Mouse (Mus musculus) stomach, postnatal 0 days (tissue): ENCODE measurements around the gene Map2k4. TPM values are rescaled to one million over a fixed set of nuclear protein-coding genes. Genes with fewer than 3 reads are reported as not detected.

Experiments
- ATAC-seq: fragments of 200-750 bp; cut with Nextera tagmentation; 2 replicates; pipeline ENCODE4 v1.8.0; 2017; ENCODE audit not compliant: low FRiP score, low TSS enrichment
- DNase-seq: peaks from one replicate; pipeline ENCODE4 v3.0.0-alpha.2; 2016; ENCODE audit warnings: low spot score
- H3K27ac ChIP-seq: fragments of 300-500 bp; sonication (generic); replicated peaks from 2 replicates; pipeline ENCODE4 v1.5.1; 2014; ENCODE audit warnings: mild to moderate bottlenecking, control low read depth
- H3K27me3 ChIP-seq: fragments of 300-500 bp; sonication (generic); 2 replicates; pipeline ENCODE4 v1.6.1; 2014; ENCODE audit warnings: low read length; ENCODE audit not compliant: control insufficient read depth, insufficient read depth
- H3K36me3 ChIP-seq: fragments of 300-500 bp; sonication (generic); 2 replicates; pipeline ENCODE4 v1.6.1; 2014; ENCODE audit warnings: low read length, mixed read lengths; ENCODE audit not compliant: control insufficient read depth, insufficient read depth
- H3K4me1 ChIP-seq: fragments of 300-500 bp; sonication (generic); replicated peaks from 2 replicates; pipeline ENCODE4 v1.6.1; 2014; ENCODE audit warnings: antibody characterized with exemption; ENCODE audit not compliant: control insufficient read depth, insufficient read depth
- H3K4me2 ChIP-seq: fragments of 300-500 bp; sonication (generic); replicated peaks from 2 replicates; pipeline ENCODE4 v1.6.1; 2014; ENCODE audit warnings: low read depth, mild to moderate bottlenecking, control low read depth, moderate library complexity
- H3K4me3 ChIP-seq: fragments of 300-500 bp; sonication (generic); 2 replicates; pipeline ENCODE4 v1.5.1; 2014; ENCODE audit warnings: low read depth, low read length, control low read depth
- H3K9ac ChIP-seq: fragments of 300-500 bp; sonication (generic); 2 replicates; pipeline ENCODE4 v1.6.1; 2014; ENCODE audit warnings: mild to moderate bottlenecking, low read length, control low read depth, mixed read lengths
- H3K9me3 ChIP-seq: fragments of 300-500 bp; sonication (generic); 2 replicates; pipeline ENCODE4 v1.6.1; 2016; ENCODE audit warnings: low read length; ENCODE audit not compliant: control insufficient read depth
- CTCF ChIP-seq: IDR thresholded peaks from 2 replicates; pipeline ENCODE4 v1.5.1; 2016; ENCODE audit warnings: antibody characterized with exemption, low read depth, mild to moderate bottlenecking, moderate library complexity
- EP300 ChIP-seq: optimal IDR thresholded peaks from 2 replicates; pipeline ENCODE3; 2016; ENCODE audit warnings: antibody characterized with exemption
- WGBS: fragments of 180-500 bp; shearing (Covaris S2); extraction: QIAGEN DNeasy Blood & Tissue Kit; methylation state at CpG from one replicate; pipeline ENCODE4 v1.1.7; 2014; 5-methylcytosine and 5-hydroxymethylcytosine counted together
- microRNA counts: library from miRNA; unstranded; fragments of <30 nt; microRNA quantifications from one replicate; lab custom pipeline; 2015
- microRNA-seq: library from miRNA; unstranded; fragments of <30 nt; microRNA quantifications from one replicate; pipeline ENCODE4, GENCODE M21; 2016
- polyA plus RNA-seq: library from polyadenylated mRNA; unstranded; fragments of >200 nt; fragmentation: Nextera tagmentation; extraction: Ambion mirVana; gene quantifications from 2 replicates; pipeline ENCODE4 v1.2.1, GENCODE M21; 2015

Map2k4 gene
- polyA plus RNA-seq, 1 experiment from 2014 or later: 47.1 TPM

- Histone ChIP-seq H3K4me2 (no peak overlapping the region), H3K27me3 (no peaks in the 10 kb centered on the region), H3K4me3 (no peak overlapping the region), H3K27ac (no peak overlapping the region), H3K9ac (no peak overlapping the region), H3K36me3 (no peaks in the 10 kb centered on the region), H3K4me1 (no peaks in the 10 kb centered on the region), H3K9me3 (no peaks in the 10 kb centered on the region)
- no peak for DNase-seq
- TF ChIP-seq EP300 (no peak), CTCF (no peak)
- no peak for ATAC-seq
- WGBS: 47% methylated on average over 4 of the region's 4 CpGs
These were observed 138.0 kb downstream of the Map2k4 start for GRCm38 (mm10) chr11:65649956-65650715.

GRCm38 (mm10) chr11:65649469-65649868 lies 138.6 kb downstream of the Map2k4 start:
- no peak overlapping the region for H3K27ac ChIP-seq
- no peaks in the 10 kb centered on the region for H3K27me3 ChIP-seq
- H3K4me2 ChIP-seq: no peak overlapping the region
- H3K36me3 ChIP-seq: no peaks in the 10 kb centered on the region
- no peak overlapping the region for H3K4me3 ChIP-seq
- TF ChIP-seq EP300: no peak
- TF ChIP-seq CTCF: no peak
- no peak for DNase-seq
- ATAC-seq: no peak
- no peak overlapping the region for H3K9ac ChIP-seq
- WGBS: 73% methylated on average over 4 of the region's 4 CpGs
- 0 out of 2 replicates have a peak, but pooled peaks cover under 1% of the 10 kb centered on the region for H3K4me1 ChIP-seq
- no peaks in the 10 kb centered on the region for H3K9me3 ChIP-seq

- TF ChIP-seq CTCF (no peak), EP300 (no peak)
- no peak overlapping the region for H3K4me2 ChIP-seq
- DNase-seq (no peak), ATAC-seq (no peak)
- no peaks in the 10 kb centered on the region for H3K36me3 ChIP-seq
- no peak overlapping the region for H3K4me3 ChIP-seq
- H3K9ac ChIP-seq: no peak overlapping the region
- 0 out of 2 replicates have a peak, but pooled peaks cover 2% of the 10 kb centered on the region for H3K4me1 ChIP-seq
- H3K27ac ChIP-seq: no peak overlapping the region
- no peaks in the 10 kb centered on the region for H3K27me3 ChIP-seq
- H3K9me3 ChIP-seq: no peaks in the 10 kb centered on the region
- WGBS: 55% methylated on average over 5 of the region's 5 CpGs
These were observed 141.8 kb downstream of the Map2k4 start for GRCm38 (mm10) chr11:65646314-65646713.

GRCm38 (mm10) chr11:65644539-65644938 lies 143.6 kb downstream of the Map2k4 start:
- 0 out of 2 replicates have a peak, but pooled peaks cover 2% of the 10 kb centered on the region for H3K4me1 ChIP-seq
- no peak for TF ChIP-seq CTCF
- TF ChIP-seq EP300: no peak
- no peak overlapping the region for H3K9ac ChIP-seq
- 42% methylated on average over 4 of the region's 4 CpGs for WGBS
- H3K36me3 ChIP-seq: no peaks in the 10 kb centered on the region
- H3K9me3 ChIP-seq: no peaks in the 10 kb centered on the region
- no peak overlapping the region for H3K4me3 ChIP-seq
- H3K27ac ChIP-seq: no peak overlapping the region
- no peak overlapping the region for H3K4me2 ChIP-seq
- H3K27me3 ChIP-seq: no peaks in the 10 kb centered on the region
- no peak for DNase-seq
- ATAC-seq: no peak

- Histone ChIP-seq H3K4me3 (no peak overlapping the region), H3K27ac (no peak overlapping the region), H3K27me3 (no peaks in the 10 kb centered on the region), H3K9ac (no peak overlapping the region), H3K4me1 (0 out of 2 replicates have a peak, but pooled peaks cover 2% of the 10 kb centered on the region), H3K36me3 (no peaks in the 10 kb centered on the region), H3K4me2 (no peak overlapping the region), H3K9me3 (no peaks in the 10 kb centered on the region)
- no peak for TF ChIP-seq EP300
- TF ChIP-seq CTCF: no peak
- DNase-seq: peak; percentile 19
- ATAC-seq: peak; percentile 32; the same call in 1 of the 2 replicates
- 41% methylated on average over 6 of the region's 6 CpGs for WGBS
These were observed 147.8 kb downstream of the Map2k4 start for GRCm38 (mm10) chr11:65640261-65640660.

MicroRNAs within 50 kb of the gene (microRNA counts, 519-probe panel; counts per million panel counts)
- not detected for microRNA mmu-miR-744 (lab: Ali Mortazavi, UCI)

Small RNAs within 50 kb of the gene (microRNA-seq; reads per million reads assigned to microRNA genes)
- 5,618 reads per million, percentile 91 among the genes with 10 or more reads in this experiment for gene Mir744

Other genes starting within 250 kb of the Map2k4 start
- 11.0 TPM in 2 replicates for gene Zkscan6, start 18.9 kb upstream of the Map2k4 start, polyA plus RNA-seq